Mouse (Mus musculus): ENCODE data around the gene Macrod2.

GRCm38 (mm10) chr2:142373978-142374377 is 1978.9 kb downstream of the Macrod2 start:
- TF ChIP-seq CTCF (IDR thresholded peaks at IDR 0.05; ENCODE audit: insufficient read depth, low read depth, low read length): no peak
- no peak for TF ChIP-seq POLR2A (IDR thresholded peaks at IDR 0.05; ENCODE audit: insufficient read depth, low read depth, low read length)
